Mouse (Mus musculus) testis, adult 2 months (tissue): ENCODE results near the gene Tardbp. TPM values are rescaled to one million over a fixed set of nuclear protein-coding genes. Genes with fewer than 3 reads are reported as not detected.

ENCODE experiments used
- H3K27ac ChIP-seq: fragments of 200-500 bp; 2 replicates; pipeline ENCODE4 v1.5.1; 2012; ENCODE audit warnings: low read depth, low read length; ENCODE audit not compliant: control insufficient read depth, insufficient read depth
- H3K27me3 ChIP-seq: fragments of 200-500 bp; 2 replicates; pipeline ENCODE4 v1.6.1; 2012; ENCODE audit warnings: mild to moderate bottlenecking, low read length, moderate library complexity; ENCODE audit not compliant: control insufficient read depth, insufficient read depth
- H3K36me3 ChIP-seq: fragments of 200-500 bp; 2 replicates; pipeline ENCODE4 v1.6.1; 2012; ENCODE audit warnings: mild to moderate bottlenecking, low read length; ENCODE audit not compliant: control insufficient read depth, insufficient read depth
- H3K4me1 ChIP-seq: fragments of 200-500 bp; 2 replicates; pipeline ENCODE4 v1.6.1; 2012; ENCODE audit warnings: low read length; ENCODE audit not compliant: control insufficient read depth, insufficient read depth
- H3K4me3 ChIP-seq: fragments of 200-500 bp; 2 replicates; pipeline ENCODE4 v1.5.1; 2012; ENCODE audit warnings: low read depth, mild to moderate bottlenecking, low read length, moderate library complexity, mixed read lengths; ENCODE audit not compliant: control insufficient read depth
- CTCF ChIP-seq: fragments of 200-500 bp; IDR thresholded peaks from 2 replicates; pipeline ENCODE4 v1.5.1; 2012; ENCODE audit warnings: low read depth, mild to moderate bottlenecking, inconsistent platforms, low read length, moderate library complexity; ENCODE audit not compliant: control insufficient read depth, insufficient read depth, insufficient replicate concordance
- POLR2A ChIP-seq: fragments of 200-500 bp; IDR thresholded peaks from 2 replicates; pipeline ENCODE4 v1.6.1; 2012; ENCODE audit warnings: low read depth, mild to moderate bottlenecking, inconsistent platforms, low read length, moderate library complexity; ENCODE audit not compliant: control insufficient read depth
- polyA plus RNA-seq: library from polyadenylated mRNA; depleted of rRNA; stranded (reverse); fragments of >200 nt; gene quantifications from 2 replicates; pipeline ENCODE4 v1.2.3, GENCODE M21; 2012

The Tardbp gene
- polyA plus RNA-seq, 1 experiment: 149 TPM

- no peaks in the 10 kb centered on the region for H3K27me3 ChIP-seq
- H3K36me3 ChIP-seq: no peaks in the 10 kb centered on the region
- H3K4me3 ChIP-seq: no peak overlapping the region
- no peaks in the 10 kb centered on the region for H3K4me1 ChIP-seq
- TF ChIP-seq CTCF (no peak), POLR2A (no peak)
- no peak overlapping the region for H3K27ac ChIP-seq
Measured at GRCm38 (mm10) chr4:148598826-148599225, 28.0 kb downstream of the Tardbp start.

GRCm38 (mm10) chr4:148596731-148597130 lies 30.1 kb downstream of the Tardbp start:
- Histone ChIP-seq H3K27ac (no peak overlapping the region), H3K36me3 (no peaks in the 10 kb centered on the region), H3K4me3 (no peak overlapping the region), H3K27me3 (no peaks in the 10 kb centered on the region), H3K4me1 (peaks cover 6% of the 10 kb centered on the region)
- TF ChIP-seq CTCF (no peak), POLR2A (no peak)

- Histone ChIP-seq H3K4me1 (peaks cover 7% of the 10 kb centered on the region), H3K4me3 (no peak overlapping the region), H3K27ac (no peak overlapping the region), H3K36me3 (no peaks in the 10 kb centered on the region), H3K27me3 (no peaks in the 10 kb centered on the region)
- TF ChIP-seq CTCF: no peak
- TF ChIP-seq POLR2A: no peak
Measured at GRCm38 (mm10) chr4:148595916-148596315, 30.9 kb downstream of the Tardbp start.

- H3K27me3 ChIP-seq: no peaks in the 10 kb centered on the region
- H3K27ac ChIP-seq: no peak overlapping the region
- no peak overlapping the region for H3K4me3 ChIP-seq
- H3K4me1 ChIP-seq: peaks cover 11% of the 10 kb centered on the region
- no peak for TF ChIP-seq POLR2A
- no peak for TF ChIP-seq CTCF
- no peaks in the 10 kb centered on the region for H3K36me3 ChIP-seq
Measured at GRCm38 (mm10) chr4:148593996-148594395, 32.8 kb downstream of the Tardbp start.

GRCm38 (mm10) chr4:148591637-148592380 lies 35.0 kb downstream of the Tardbp start:
- TF ChIP-seq CTCF (no peak), POLR2A (no peak)
- Histone ChIP-seq H3K36me3 (no peaks in the 10 kb centered on the region), H3K4me3 (peak overlapping the region; percentile 79), H3K27ac (no peak overlapping the region), H3K27me3 (no peaks in the 10 kb centered on the region), H3K4me1 (peaks cover 11% of the 10 kb centered on the region)

DNA sequence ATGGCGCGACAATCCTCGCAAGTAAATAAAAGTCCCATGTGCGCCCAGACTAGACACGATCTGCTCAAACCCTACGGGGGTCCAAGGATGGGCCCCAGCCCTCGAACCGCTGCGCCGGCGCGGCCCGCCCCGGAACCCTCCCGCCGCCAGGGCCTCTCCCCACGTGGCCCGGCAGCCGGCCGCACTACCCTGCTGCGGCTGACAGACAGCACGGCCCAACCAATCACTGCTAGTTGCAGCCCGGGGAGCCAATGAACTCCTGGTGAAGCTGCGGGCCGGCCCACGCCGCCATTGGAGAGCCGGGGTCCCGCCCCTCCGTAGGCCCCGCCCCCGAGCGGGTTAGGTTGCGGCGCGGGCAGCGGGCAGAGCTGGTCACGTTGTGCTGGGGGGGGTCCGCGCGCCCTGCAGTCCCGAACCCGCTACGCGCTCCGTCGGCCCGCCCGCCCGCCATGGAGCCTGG lies 35.6 kb downstream of the Tardbp start, which contains the start of gene Srm:
TSS of gene Srm (plus strand) at position 333 of the 460 bp plus-strand sequence.
- Histone ChIP-seq H3K4me3 (peak within 1 kb of the TSS; percentile 79), H3K27me3 (no peaks in the 10 kb centered on the region), H3K36me3 (no peaks in the 10 kb centered on the region), H3K27ac (0 out of 2 replicates have a peak within 1 kb of the TSS, but pooled peaks have one; percentile 22), H3K4me1 (peaks cover 11% of the 10 kb centered on the region)
- TF ChIP-seq CTCF (no peak), POLR2A (no peak)

DNA sequence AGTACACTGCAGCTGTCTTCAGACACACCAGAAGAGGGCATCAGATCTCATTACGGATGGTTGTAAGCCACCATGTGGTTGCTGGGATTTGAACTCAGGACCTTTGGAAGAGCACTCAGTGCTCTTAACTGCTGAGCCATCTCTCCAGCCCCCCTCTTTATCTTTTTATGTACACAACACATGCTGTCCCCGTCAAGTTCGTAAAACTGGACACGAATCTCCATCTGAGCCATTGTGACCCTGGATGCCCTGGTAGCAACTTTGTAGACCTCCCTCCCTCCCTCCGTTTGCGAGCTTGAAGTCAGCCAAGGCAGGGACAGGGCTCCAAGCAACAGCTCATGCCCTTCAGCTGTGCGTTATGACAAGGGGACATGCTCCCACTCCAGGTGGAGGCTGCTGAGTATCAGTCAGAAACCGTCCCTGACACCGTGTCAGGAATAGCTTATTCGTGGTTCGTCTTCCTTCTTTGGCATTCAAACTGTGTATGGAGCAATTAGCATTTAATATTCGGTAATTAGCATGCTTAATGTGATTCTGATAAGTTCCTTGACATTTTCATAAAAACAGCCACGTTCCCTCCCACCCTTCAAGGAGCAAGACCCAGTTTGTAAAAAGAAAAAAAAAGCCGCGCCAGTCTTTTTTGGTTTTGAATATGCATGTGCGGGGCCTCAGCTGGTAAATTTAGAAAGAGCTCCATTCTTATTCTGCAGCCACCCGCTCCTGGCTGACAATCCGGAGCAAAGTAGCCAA lies 36.2 kb downstream of the Tardbp start:
- H3K27me3 ChIP-seq: no peaks in the 10 kb centered on the region
- 0 out of 2 replicates have a peak overlapping the region, but pooled peaks have one; percentile 22 for H3K27ac ChIP-seq
- H3K4me1 ChIP-seq: peaks cover 11% of the 10 kb centered on the region
- no peaks in the 10 kb centered on the region for H3K36me3 ChIP-seq
- TF ChIP-seq POLR2A: no peak
- TF ChIP-seq CTCF: no peak
- peak overlapping the region; percentile 64 for H3K4me3 ChIP-seq
